Mouse (Mus musculus): ENCODE data around the gene Zbtb9. TPM values are rescaled to one million over a fixed set of nuclear protein-coding genes. Genes with fewer than 3 reads are reported as not detected.
A peak's percentile ranks its signal among the peaks of the same experiment; 100 is the strongest.

Gene Zbtb9
- polyA plus RNA-seq, 1 experiment from 2014 or later: 13.3 TPM

GRCm38 (mm10) chr17:26939973-26940300, 33.0 kb upstream of the Zbtb9 start:
- WGBS: 3% methylated on average over 3 of the region's 3 CpGs
- ATAC-seq (ENCODE audit: insufficient read depth): peak; percentile 4; the same call in 1 of the 2 replicates
- no peaks in the 10 kb centered on the region for H3K27me3 ChIP-seq (ENCODE audit: insufficient read depth, low read length)
- H3K36me3 ChIP-seq (ENCODE audit: insufficient read depth): peaks cover 27% of the 10 kb centered on the region
- H3K4me1 ChIP-seq (ENCODE audit: insufficient read depth): 0 out of 2 replicates have a peak, but pooled peaks cover 8% of the 10 kb centered on the region
- no peak for DNase-seq
- peak overlapping the region; percentile 55 for H3K4me3 ChIP-seq (ENCODE audit: low read depth, low read length)
- H3K27ac ChIP-seq (ENCODE audit: low read depth): peak overlapping the region; percentile 96
- H3K4me2 ChIP-seq: peak overlapping the region; percentile 88
- no peak for TF ChIP-seq CTCF (IDR thresholded peaks at IDR 0.05; ENCODE audit: low read depth)
- no peaks in the 10 kb centered on the region for H3K9me3 ChIP-seq (ENCODE audit: low read depth, low read length)
- H3K9ac ChIP-seq: peak overlapping the region; percentile 68

- H3K27me3 ChIP-seq (ENCODE audit: insufficient read depth, low read length): no peaks in the 10 kb centered on the region
- peak within 1 kb of the TSS; percentile 68 for H3K9ac ChIP-seq
- no peak for TF ChIP-seq CTCF (IDR thresholded peaks at IDR 0.05; ENCODE audit: low read depth)
- 4% methylated on average over 22 of the region's 24 CpGs for WGBS
- H3K4me1 ChIP-seq (ENCODE audit: insufficient read depth): peaks cover 14% of the 10 kb centered on the region; the same call in 1 of the 2 replicates
- peak within 1 kb of the TSS; percentile 88 for H3K4me2 ChIP-seq
- no peaks in the 10 kb centered on the region for H3K9me3 ChIP-seq (ENCODE audit: low read depth, low read length)
- peak within 1 kb of the TSS; percentile 55 for H3K4me3 ChIP-seq (ENCODE audit: low read depth, low read length)
- peak; percentile 43 for DNase-seq
- ATAC-seq (ENCODE audit: insufficient read depth): no peak
- H3K27ac ChIP-seq (ENCODE audit: low read depth): peak within 1 kb of the TSS; percentile 96
- peaks cover 14% of the 10 kb centered on the region for H3K36me3 ChIP-seq (ENCODE audit: insufficient read depth)
Observed at GRCm38 (mm10) chr17:26941031-26941789, 31.8 kb upstream of the Zbtb9 start, which contains the start of gene Syngap1. Syngap1 (plus strand) TSS chr17:26941253.

GRCm38 (mm10) chr17:26941841-26942570, 31.0 kb upstream of the Zbtb9 start:
- Histone ChIP-seq H3K27ac (ENCODE audit: low read depth) (no peak overlapping the region), H3K4me2 (peak overlapping the region; percentile 88), H3K9me3 (ENCODE audit: low read depth, low read length) (no peaks in the 10 kb centered on the region), H3K27me3 (ENCODE audit: insufficient read depth, low read length) (no peaks in the 10 kb centered on the region), H3K9ac (peak overlapping the region; percentile 57), H3K4me1 (ENCODE audit: insufficient read depth) (peaks cover 17% of the 10 kb centered on the region; the same call in 1 of the 2 replicates), H3K4me3 (ENCODE audit: low read depth, low read length) (peak overlapping the region; percentile 46), H3K36me3 (ENCODE audit: insufficient read depth) (peaks cover 6% of the 10 kb centered on the region)
- no peak for DNase-seq
- no peak for ATAC-seq (ENCODE audit: insufficient read depth)
- no peak for TF ChIP-seq CTCF (IDR thresholded peaks at IDR 0.05; ENCODE audit: low read depth)
- 14% methylated on average over 4 of the region's 4 CpGs for WGBS

- Histone ChIP-seq H3K9ac (peak overlapping the region; percentile 65), H3K4me1 (ENCODE audit: insufficient read depth) (peaks cover 22% of the 10 kb centered on the region), H3K9me3 (ENCODE audit: low read depth, low read length) (no peaks in the 10 kb centered on the region), H3K36me3 (ENCODE audit: insufficient read depth) (no peaks in the 10 kb centered on the region), H3K4me2 (peak overlapping the region; percentile 86), H3K27ac (ENCODE audit: low read depth) (peak overlapping the region; percentile 80), H3K4me3 (ENCODE audit: low read depth, low read length) (peak overlapping the region; percentile 46), H3K27me3 (ENCODE audit: insufficient read depth, low read length) (no peaks in the 10 kb centered on the region)
- DNase-seq: no peak
- TF ChIP-seq CTCF (IDR thresholded peaks at IDR 0.05; ENCODE audit: low read depth): no peak
- 32% methylated on average over 13 of the region's 13 CpGs for WGBS
- ATAC-seq (ENCODE audit: insufficient read depth): no peak
Observed at GRCm38 (mm10) chr17:26945824-26946495, 27.0 kb upstream of the Zbtb9 start.

GRCm38 (mm10) chr17:26946567-26946966, 26.4 kb upstream of the Zbtb9 start:
- Histone ChIP-seq H3K9ac (peak overlapping the region; percentile 65), H3K4me2 (peak overlapping the region; percentile 86), H3K27me3 (ENCODE audit: insufficient read depth, low read length) (no peaks in the 10 kb centered on the region), H3K27ac (ENCODE audit: low read depth) (peak overlapping the region; percentile 80), H3K36me3 (ENCODE audit: insufficient read depth) (no peaks in the 10 kb centered on the region), H3K4me1 (ENCODE audit: insufficient read depth) (peaks cover 28% of the 10 kb centered on the region), H3K9me3 (ENCODE audit: low read depth, low read length) (no peaks in the 10 kb centered on the region), H3K4me3 (ENCODE audit: low read depth, low read length) (peak overlapping the region; percentile 46)
- DNase-seq (peak; percentile 69), ATAC-seq (ENCODE audit: insufficient read depth) (peak; percentile 23)
- WGBS: 2% methylated on average over 37 of the region's 37 CpGs
- no peak for TF ChIP-seq CTCF (IDR thresholded peaks at IDR 0.05; ENCODE audit: low read depth)

GRCm38 (mm10) chr17:26947231-26948100, 25.5 kb upstream of the Zbtb9 start:
- ATAC-seq (ENCODE audit: insufficient read depth) (no peak), DNase-seq (no peak)
- peak overlapping the region; percentile 86 for H3K4me2 ChIP-seq
- peak overlapping the region; percentile 65; the same call in 1 of the 2 replicates for H3K9ac ChIP-seq
- H3K27ac ChIP-seq (ENCODE audit: low read depth): peak overlapping the region; percentile 80; the same call in 1 of the 2 replicates
- no peaks in the 10 kb centered on the region for H3K27me3 ChIP-seq (ENCODE audit: insufficient read depth, low read length)
- H3K36me3 ChIP-seq (ENCODE audit: insufficient read depth): no peaks in the 10 kb centered on the region
- TF ChIP-seq CTCF (IDR thresholded peaks at IDR 0.05; ENCODE audit: low read depth): no peak
- peaks cover 36% of the 10 kb centered on the region for H3K4me1 ChIP-seq (ENCODE audit: insufficient read depth)
- WGBS: 53% methylated on average over 12 of the region's 12 CpGs
- no peaks in the 10 kb centered on the region for H3K9me3 ChIP-seq (ENCODE audit: low read depth, low read length)
- H3K4me3 ChIP-seq (ENCODE audit: low read depth, low read length): no peak overlapping the region
